Mouse (Mus musculus): ENCODE measurements at regions not wholly inside any gene's neighbourhood (a gene's known extent, or its start where the extent isn't known, plus 50 kb on each side); places are given as distances from the start of the nearest gene placed in this dataset.

GRCm38 (mm10) chr11:63620220-63620619 is 301.9 kb downstream of the Hs3st3b1 start:
- no peak for DNase-seq

DNA sequence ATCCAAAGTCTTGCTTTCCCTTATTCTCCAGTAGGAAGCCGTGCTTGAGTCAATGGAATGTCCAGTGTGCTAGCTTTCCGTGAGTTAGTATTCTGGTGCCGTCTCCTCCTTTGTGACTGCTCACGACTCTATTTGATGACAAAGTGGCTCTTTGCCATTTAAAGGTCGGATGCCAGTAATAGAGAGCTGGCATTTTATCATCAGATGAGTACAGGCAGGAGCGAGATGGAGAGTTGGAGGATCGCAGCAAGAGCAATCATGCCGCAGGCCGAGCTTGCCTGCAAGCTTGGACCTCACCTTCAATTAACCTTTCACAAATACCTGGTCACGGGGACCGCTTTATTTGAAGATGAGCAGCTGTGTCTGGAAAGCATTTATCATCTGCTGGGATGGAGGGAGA is 291.8 kb downstream of the Hs3st3b1 start:
- no peak for DNase-seq

DNA sequence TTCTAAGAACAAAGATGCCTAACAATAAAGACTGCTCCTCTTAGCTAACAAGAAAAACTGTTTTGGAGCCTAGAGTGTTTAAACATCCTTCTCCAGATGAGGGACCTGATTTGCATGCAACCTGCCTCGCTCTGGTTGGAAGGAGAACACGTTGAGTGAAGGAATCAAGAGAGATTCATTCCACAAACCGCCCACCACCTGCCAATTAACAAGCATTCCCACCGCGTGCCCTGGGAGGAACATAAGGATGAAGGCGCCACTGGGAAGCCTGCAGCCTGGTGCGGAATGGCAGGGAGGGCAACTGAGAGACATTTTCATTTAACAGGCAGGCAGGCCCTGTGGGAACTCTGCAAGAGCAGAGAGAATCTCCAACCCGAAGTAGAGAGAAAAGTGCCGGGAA is 265.0 kb downstream of the Hs3st3b1 start:
- no peak for DNase-seq

DNA sequence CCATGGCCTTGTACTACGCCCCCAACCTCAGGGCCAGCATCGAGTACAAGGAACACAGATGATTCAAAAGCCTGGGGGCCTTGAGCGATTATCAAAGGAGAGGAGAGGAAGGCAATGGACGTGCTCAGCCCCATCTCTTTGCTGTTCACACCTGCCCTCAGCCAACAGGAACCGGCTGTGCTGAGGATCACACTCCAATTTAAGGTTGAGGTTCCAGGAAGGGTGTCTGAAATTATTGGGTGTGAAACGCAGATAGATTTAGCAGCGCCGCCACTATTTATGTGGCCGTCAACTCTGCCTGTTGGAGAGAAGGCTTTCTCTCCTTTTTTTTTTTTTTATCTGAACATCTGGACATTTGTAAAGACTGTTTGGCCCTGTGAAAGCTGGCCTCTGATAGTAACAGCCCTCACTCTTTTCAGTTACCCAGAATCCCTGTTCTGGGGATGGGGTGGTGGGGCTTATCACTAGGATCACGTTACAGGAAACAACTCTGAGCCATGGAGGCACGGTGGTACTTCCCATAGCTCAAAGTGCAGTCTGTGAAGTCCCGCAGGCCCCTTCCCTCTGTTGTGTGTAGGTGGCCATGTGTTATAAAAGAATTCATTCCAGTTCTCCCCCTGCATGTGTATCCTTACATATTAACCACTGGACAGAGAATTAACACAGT is 256.7 kb downstream of the Hs3st3b1 start:
- DNase-seq = no peak

DNA sequence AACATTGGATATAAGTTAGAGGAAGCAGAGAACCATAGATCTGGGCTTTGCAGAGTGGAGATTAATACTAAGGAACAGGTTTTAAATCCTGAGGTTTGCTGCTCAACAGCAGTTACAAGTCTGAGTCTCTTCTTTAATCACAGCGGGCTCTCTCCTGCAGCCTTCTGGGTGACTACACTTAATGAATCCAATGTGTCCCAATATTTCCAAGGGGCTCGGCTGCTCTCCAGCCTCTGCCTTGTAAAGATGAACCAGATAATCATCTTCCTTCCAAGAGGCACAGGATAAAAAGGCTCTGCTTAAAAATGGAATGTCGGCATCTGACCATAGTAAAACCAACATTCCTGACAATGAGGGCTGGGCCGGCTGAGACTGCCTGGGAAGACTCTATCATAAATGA is 251.6 kb downstream of the Hs3st3b1 start:
- DNase-seq = no peak

DNA sequence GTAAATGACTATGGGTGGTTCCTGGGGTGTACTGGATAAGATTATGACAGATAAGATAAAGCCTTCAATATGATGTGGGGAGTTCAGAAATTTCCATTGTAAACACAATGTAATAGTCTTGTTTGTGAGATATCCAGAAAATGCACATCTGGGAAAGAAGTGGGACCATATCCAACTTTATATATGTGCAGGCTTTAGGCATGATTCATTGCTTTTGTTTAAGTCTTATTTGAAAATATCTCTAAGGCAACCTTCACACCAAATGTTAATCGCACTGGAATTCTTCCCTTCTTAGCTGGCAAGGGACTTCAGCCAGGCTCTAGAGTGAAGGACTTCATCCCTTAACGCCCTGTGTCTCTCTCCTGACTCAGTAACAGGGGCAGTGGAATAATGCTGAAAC is 250.3 kb downstream of the Hs3st3b1 start:
- DNase-seq = no peak

- no peak for DNase-seq
Observed at GRCm38 (mm10) chr11:63677921-63678320, 244.2 kb downstream of the Hs3st3b1 start.

DNA sequence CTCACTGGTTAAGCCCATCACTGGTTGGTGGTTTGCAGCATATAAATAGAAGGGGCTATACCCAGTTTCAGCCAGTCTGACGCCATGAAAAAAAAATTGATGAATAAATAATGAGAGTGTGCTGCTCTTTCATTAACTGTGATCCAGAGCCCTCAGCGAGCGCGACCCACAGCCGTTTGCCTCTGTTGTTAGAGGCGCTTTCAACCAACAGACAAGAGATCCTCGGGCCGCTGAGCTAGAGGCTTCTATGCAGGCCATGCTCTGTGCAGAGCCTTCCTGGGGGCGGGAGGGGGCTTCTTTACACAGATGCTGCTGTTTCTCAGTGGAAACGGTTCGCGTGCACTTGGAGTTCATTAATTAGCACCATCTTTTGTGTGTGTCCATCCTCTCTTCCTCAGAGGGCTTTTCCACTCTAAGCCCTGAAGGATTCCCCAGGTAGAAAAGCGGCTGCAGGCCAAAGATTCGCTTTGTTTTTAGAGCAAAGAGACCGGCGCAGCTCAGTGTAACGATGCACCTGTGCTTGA is 243.6 kb downstream of the Hs3st3b1 start:
- no peak for DNase-seq

- DNase-seq = no peak
Observed at GRCm38 (mm10) chr11:63679491-63679890, 242.6 kb downstream of the Hs3st3b1 start.

GRCm38 (mm10) chr11:63684228-63684980 is 237.7 kb downstream of the Hs3st3b1 start:
- DNase-seq = no peak

GRCm38 (mm10) chr11:63691041-63691440 is 231.0 kb downstream of the Hs3st3b1 start:
- DNase-seq = peak in 1 of 2 experiments; percentile 24

DNA sequence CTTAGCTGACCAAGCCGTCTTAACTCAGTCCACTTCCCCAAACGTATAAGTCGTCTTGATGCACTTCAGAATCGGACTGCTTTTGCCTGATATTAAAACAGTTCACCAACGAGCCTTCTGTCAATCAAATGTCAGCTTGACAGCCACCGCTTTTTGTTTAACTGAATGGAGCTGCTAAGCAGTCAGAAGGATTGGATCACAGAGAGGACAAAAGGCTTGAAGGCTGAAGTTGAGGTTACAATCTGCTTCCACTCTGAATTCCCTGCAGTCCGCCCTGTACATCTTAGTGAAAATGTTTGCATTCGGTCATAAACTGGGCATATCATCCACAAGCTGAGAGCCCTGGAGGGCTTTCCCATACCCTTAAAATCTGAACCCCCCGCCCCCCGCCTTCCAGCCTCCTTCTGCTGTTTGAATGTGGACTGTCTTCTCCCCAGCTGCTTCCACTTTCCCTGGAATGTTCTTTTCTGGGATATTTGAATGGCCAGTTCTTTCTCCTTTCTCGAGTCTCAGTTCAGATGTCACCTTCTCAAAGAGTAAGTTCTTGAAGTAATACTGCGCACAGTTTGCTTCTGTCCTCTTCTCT is 217.0 kb downstream of the Hs3st3b1 start:
- DNase-seq = no peak

DNA sequence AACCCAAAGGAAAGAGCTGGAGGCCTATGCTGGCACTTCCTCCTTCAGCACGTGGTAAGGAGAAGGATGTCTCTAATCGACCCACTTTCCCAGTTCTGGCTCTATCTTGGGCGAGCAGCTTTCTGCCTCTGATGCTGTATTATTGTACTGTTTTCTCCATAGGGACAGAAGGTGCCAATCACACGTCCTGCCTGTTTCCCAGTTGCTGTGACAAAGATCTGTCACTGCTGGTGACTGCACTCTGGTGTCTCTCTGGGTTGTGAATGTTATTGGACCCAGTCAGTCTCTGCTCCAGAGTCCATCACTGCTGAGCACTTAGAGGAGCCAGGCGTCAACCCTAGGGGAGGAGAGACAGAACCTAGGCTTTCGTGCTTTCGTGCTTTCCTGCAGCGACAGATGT is 216.0 kb downstream of the Hs3st3b1 start:
- no peak for DNase-seq

- no peak for DNase-seq
Observed at GRCm38 (mm10) chr11:63707093-63707492, 215.0 kb downstream of the Hs3st3b1 start.

- DNase-seq = no peak
Observed at GRCm38 (mm10) chr11:63708412-63708811, 213.7 kb downstream of the Hs3st3b1 start.

GRCm38 (mm10) chr11:63712053-63712864 is 209.8 kb downstream of the Hs3st3b1 start:
- no peak for DNase-seq

- no peak for DNase-seq
Observed at GRCm38 (mm10) chr11:63722261-63722660, 199.8 kb downstream of the Hs3st3b1 start.

GRCm38 (mm10) chr11:63730880-63731279 is 191.2 kb downstream of the Hs3st3b1 start:
- DNase-seq = no peak

- peak; percentile 6 to 46 for DNase-seq
Observed at GRCm38 (mm10) chr11:63753260-63753659, 168.8 kb downstream of the Hs3st3b1 start.

DNA sequence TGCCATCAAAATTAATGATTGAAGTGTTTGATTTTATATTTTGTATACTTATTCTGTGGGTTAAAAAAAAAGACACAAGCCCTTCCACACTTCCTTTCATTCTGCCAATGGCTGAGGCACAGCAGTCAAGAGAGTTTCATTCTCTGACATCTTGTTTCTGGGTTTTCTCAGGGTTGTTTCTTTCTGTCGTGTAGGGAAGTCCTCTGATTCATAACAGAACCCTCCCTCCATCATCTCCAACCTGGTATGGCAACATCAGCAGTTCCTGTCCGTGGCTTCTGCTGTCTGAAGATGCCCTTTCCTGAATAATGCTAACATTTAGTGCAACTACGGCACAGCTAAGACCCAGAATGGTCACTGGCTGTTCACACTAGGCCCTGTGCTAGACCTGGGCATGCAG is 167.3 kb downstream of the Hs3st3b1 start:
- DNase-seq = no peak

- peak in 1 of 2 experiments; percentile 5 for DNase-seq
Observed at GRCm38 (mm10) chr11:63758313-63758712, 163.8 kb downstream of the Hs3st3b1 start.

GRCm38 (mm10) chr11:63761561-63761960 is 160.5 kb downstream of the Hs3st3b1 start:
- DNase-seq = no peak
